In the genomic region with DNA sequence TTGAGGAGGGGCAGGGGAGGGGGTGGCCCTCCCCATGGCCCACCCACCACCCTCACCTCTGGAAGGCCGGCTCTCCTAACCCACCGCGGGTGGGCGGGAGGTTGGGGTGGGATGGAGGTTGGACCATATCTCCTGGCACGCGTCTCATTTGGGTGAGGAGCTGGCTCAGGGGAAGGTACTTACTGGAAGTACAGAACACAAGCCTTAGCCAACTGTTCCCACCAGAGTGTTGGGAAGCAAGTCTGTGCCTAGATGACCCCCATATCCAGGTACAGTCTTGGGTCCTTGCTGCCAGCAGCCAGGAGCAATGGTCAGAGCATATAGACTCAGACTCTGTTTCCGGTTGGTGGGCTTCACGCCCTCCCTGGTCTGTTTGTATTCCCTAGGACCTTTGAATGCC, we compare ENCODE assay signal across 9 mouse cellular contexts. TPM values are rescaled to one million over a fixed set of nuclear protein-coding genes. Genes with fewer than 3 reads are reported as not detected.
DNase-seq lines count a peak whose midpoint lies in the region; ATAC-seq and TF ChIP-seq lines count a peak whose summit lies in the region.
"Had no signal": no experiment of that assay in that cellular context is flagged by ENCODE, and none has a peak within 500 bp of the region (broad histone marks: within the 10 kb centered on the region; RNA-seq: fewer than 3 reads in every experiment).

No protein-coding gene starts in this region.

- WGBS in lung, embryonic 14.5 days = 16% methylated on average over 8 of the region's 8 CpGs
- 32% methylated on average over 8 of the region's 8 CpGs for WGBS in lung, adult 2 months
- 11% methylated on average over 8 of the region's 8 CpGs for WGBS in limb, embryonic 10.5 days
- WGBS in neural tube, embryonic 14.5 days = 6% methylated on average over 8 of the region's 8 CpGs

- H3K36me3 ChIP-seq in lung, embryonic 14.5 days (ENCODE audit: insufficient read depth) = no peaks in the 10 kb centered on the region
- H3K36me3 ChIP-seq in limb, embryonic 10.5 days = no peaks in the 10 kb centered on the region
- H3K36me3 ChIP-seq in neural tube, embryonic 14.5 days (ENCODE audit: control insufficient read depth, insufficient read depth, low read length) = no peaks in the 10 kb centered on the region

- TF ChIP-seq POLR2A in lung, adult 2 months (IDR thresholded peaks at IDR 0.05; ENCODE audit: borderline replicate concordance, extremely low read depth, low read depth, low read length) = no peak

- peak overlapping the region; percentile 53; the same call in 1 of the 2 replicates for H3K4me2 ChIP-seq in lung, embryonic 14.5 days
- peak overlapping the region; percentile 33; the same call in 1 of the 2 replicates for H3K4me2 ChIP-seq in neural tube, embryonic 14.5 days (ENCODE audit: low read depth, low read length)

- H3K4me3 ChIP-seq in lung, embryonic 14.5 days (ENCODE audit: low read depth, low read length) = no peak overlapping the region
- no peak overlapping the region for H3K4me3 ChIP-seq in lung, adult 2 months (replicated peaks; ENCODE audit: extremely low read depth, low read depth, low read length)
- peak overlapping the region; percentile 38 for H3K4me3 ChIP-seq in limb, embryonic 10.5 days
- no peak overlapping the region for H3K4me3 ChIP-seq in neural tube, embryonic 14.5 days (ENCODE audit: low read depth, low read length)

- DNase-seq in cerebellum, adult 9-11 months = peak; percentile 59
- DNase-seq in cerebellum, adult 11 months = no peak
- no peak for DNase-seq in lung, embryonic 14.5 days
- no peak for DNase-seq in lung, adult 2 months
- DNase-seq in limb, embryonic 10.5 days (ENCODE audit: low spot score) = no peak
- DNase-seq in cerebellum, postnatal 14 days = no peak
- no peak for DNase-seq in Muller cell, postnatal 12 days (ENCODE audit: inconsistent ontology term)
- DNase-seq: heart, postnatal 36 days had no signal

- no peak for ATAC-seq in lung, embryonic 14.5 days (ENCODE audit: insufficient read depth)
- ATAC-seq in neural tube, embryonic 14.5 days (ENCODE audit: low read depth) = no peak

- H3K9me3 ChIP-seq in lung, embryonic 14.5 days (ENCODE audit: low read depth, low read length) = no peaks in the 10 kb centered on the region
- H3K9me3 ChIP-seq in limb, embryonic 10.5 days (replicated peaks) = no peaks in the 10 kb centered on the region
- H3K9me3 ChIP-seq in neural tube, embryonic 14.5 days (ENCODE audit: control insufficient read depth, low read length) = no peaks in the 10 kb centered on the region

- H3K9ac ChIP-seq in lung, embryonic 14.5 days = no peak overlapping the region; the same call in 1 of the 2 replicates
- no peak overlapping the region for H3K9ac ChIP-seq in neural tube, embryonic 14.5 days (replicated peaks; ENCODE audit: low read depth, low read length)

- H3K4me1 ChIP-seq in lung, embryonic 14.5 days (ENCODE audit: insufficient read depth) = peaks cover 11% of the 10 kb centered on the region
- 0 out of 2 replicates have a peak, but pooled peaks cover 2% of the 10 kb centered on the region for H3K4me1 ChIP-seq in lung, adult 2 months (ENCODE audit: control insufficient read depth, insufficient read depth, low read length)
- H3K4me1 ChIP-seq in limb, embryonic 10.5 days = peaks cover 61% of the 10 kb centered on the region
- peaks cover 50% of the 10 kb centered on the region for H3K4me1 ChIP-seq in neural tube, embryonic 14.5 days (ENCODE audit: control insufficient read depth, insufficient read depth, low read length)

- H3K27me3 ChIP-seq in lung, embryonic 14.5 days (ENCODE audit: insufficient read depth, low read length) = peaks cover 81% of the 10 kb centered on the region
- H3K27me3 ChIP-seq in limb, embryonic 10.5 days (ENCODE audit: low read depth, poor library complexity, severe bottlenecking) = peaks cover 100% of the 10 kb centered on the region
- peaks cover 8% of the 10 kb centered on the region; the same call in 1 of the 2 replicates for H3K27me3 ChIP-seq in neural tube, embryonic 14.5 days (ENCODE audit: control insufficient read depth, insufficient read depth, low read length)

- no peak for TF ChIP-seq CTCF in lung, embryonic 14.5 days (IDR thresholded peaks at IDR 0.05; ENCODE audit: low read depth)
- TF ChIP-seq CTCF in lung, adult 2 months (IDR thresholded peaks at IDR 0.05; ENCODE audit: insufficient read depth, low read length) = no peak

- no peak overlapping the region for H3K27ac ChIP-seq in lung, embryonic 14.5 days (ENCODE audit: low read depth)
- peak overlapping the region; percentile 77 for H3K27ac ChIP-seq in limb, embryonic 10.5 days
- no peak overlapping the region for H3K27ac ChIP-seq in neural tube, embryonic 14.5 days (ENCODE audit: low read depth, low read length)

RNA-seq across cellular contexts. Expression of gene Hes5, which starts 2.1 kb away (rescaled TPM):
- polyA plus RNA-seq in lung, embryonic 14.5 days (2014; fragmentation: Nextera tagmentation; extraction: Ambion mirVana) = 0.14 and 0.15 TPM in 2 replicates
- polyA plus RNA-seq in lung, adult 2 months (2012; rRNA removed) = 0.09 TPM in 1 of 2 replicates, not detected in the other
- polyA plus RNA-seq in limb, embryonic 10.5 days (2016; fragmentation: Nextera tagmentation; extraction: Ambion mirVana) = 0.33 and 1.1 TPM in 2 replicates
- polyA plus RNA-seq in neural tube, embryonic 14.5 days (2014; fragmentation: Nextera tagmentation; extraction: Ambion mirVana) = 40.9 and 60.1 TPM in 2 replicates

RNA-seq across cellular contexts. Expression of gene Pank4, which starts 5.3 kb away (rescaled TPM):
- 49.3 and 51.0 TPM in 2 replicates for polyA plus RNA-seq in lung, embryonic 14.5 days (2014; fragmentation: Nextera tagmentation; extraction: Ambion mirVana)
- 35.0 and 49.1 TPM in 2 replicates for polyA plus RNA-seq in lung, adult 2 months (2012; rRNA removed)
- polyA plus RNA-seq in limb, embryonic 10.5 days (2016; fragmentation: Nextera tagmentation; extraction: Ambion mirVana) = 45.8 and 56.5 TPM in 2 replicates
- polyA plus RNA-seq in neural tube, embryonic 14.5 days (2014; fragmentation: Nextera tagmentation; extraction: Ambion mirVana) = 36.1 and 37.3 TPM in 2 replicates

RNA-seq across cellular contexts. Expression of gene Tnfrsf14, which starts 30.3 kb away (rescaled TPM):
- 0.78 and 0.85 TPM in 2 replicates for polyA plus RNA-seq in lung, embryonic 14.5 days (2014; fragmentation: Nextera tagmentation; extraction: Ambion mirVana)
- polyA plus RNA-seq in lung, adult 2 months (2012; rRNA removed) = 51.1 and 56.8 TPM in 2 replicates
- 0.55 and 2.4 TPM in 2 replicates for polyA plus RNA-seq in limb, embryonic 10.5 days (2016; fragmentation: Nextera tagmentation; extraction: Ambion mirVana)
- not detected in 2 replicates for polyA plus RNA-seq in neural tube, embryonic 14.5 days (2014; fragmentation: Nextera tagmentation; extraction: Ambion mirVana)

RNA-seq across cellular contexts. Expression of gene Fam213b, which starts 59.7 kb away (rescaled TPM):
- polyA plus RNA-seq in lung, embryonic 14.5 days (2014; fragmentation: Nextera tagmentation; extraction: Ambion mirVana) = 37.4 and 39.9 TPM in 2 replicates
- polyA plus RNA-seq in lung, adult 2 months (2012; rRNA removed) = 8.9 and 14.8 TPM in 2 replicates
- 34.9 and 42.7 TPM in 2 replicates for polyA plus RNA-seq in limb, embryonic 10.5 days (2016; fragmentation: Nextera tagmentation; extraction: Ambion mirVana)
- 51.9 and 64.7 TPM in 2 replicates for polyA plus RNA-seq in neural tube, embryonic 14.5 days (2014; fragmentation: Nextera tagmentation; extraction: Ambion mirVana)

Comparison
In these comparisons a context has a peak if more than half of its experiments do, and no peak if none do; other contexts are left out.
1. RNA of gene Tnfrsf14, which starts 30.3 kb away (polyA plus RNA-seq): 51.1 to 56.8 TPM in lung, adult 2 months; 0.55 to 2.4 TPM in limb, embryonic 10.5 days, 0.78 to 0.85 TPM in lung, embryonic 14.5 days and not detected in neural tube, embryonic 14.5 days; every median in the first group is over 10 times any median in the second.
2. RNA of gene Hes5, which starts 2.1 kb away (polyA plus RNA-seq): 40.9 to 60.1 TPM in neural tube, embryonic 14.5 days; 0.33 to 1.1 TPM in limb, embryonic 10.5 days, 0.14 to 0.15 TPM in lung, embryonic 14.5 days and 0.09 TPM in lung, adult 2 months; every median in the first group is over 10 times any median in the second.